Mouse (Mus musculus) heart, embryonic 15.5 days (tissue): ENCODE measurements around the gene Mcpt1. TPM values are rescaled to one million over a fixed set of nuclear protein-coding genes. Genes with fewer than 3 reads are reported as not detected.

Experiments used
- polyA plus RNA-seq: library from polyadenylated mRNA; unstranded; fragments of >200 nt; fragmentation: Nextera tagmentation; extraction: Ambion mirVana; gene quantifications from 2 replicates; pipeline ENCODE4 v1.2.1, GENCODE M21; 2015

Mcpt1 gene
- polyA plus RNA-seq, 1 experiment from 2014 or later = not detected

Other genes with a start within 250 kb of the Mcpt1 start
- gene Adcy4, start 233.9 kb upstream of the Mcpt1 start, polyA plus RNA-seq = 14.9 and 18.0 TPM in 2 replicates
- 12.6 and 20.7 TPM in 2 replicates for gene Ripk3, start 229.1 kb upstream of the Mcpt1 start, polyA plus RNA-seq
- 10.8 and 15.8 TPM in 2 replicates for gene Nfatc4, start 194.8 kb upstream of the Mcpt1 start, polyA plus RNA-seq
- gene Nynrin, start 164.0 kb upstream of the Mcpt1 start, polyA plus RNA-seq = 12.7 and 15.0 TPM in 2 replicates
- gene Cbln3, start 133.6 kb upstream of the Mcpt1 start, polyA plus RNA-seq = 0.36 and 0.50 TPM in 2 replicates
- gene Khnyn, start 133.0 kb upstream of the Mcpt1 start, polyA plus RNA-seq = 9.2 and 12.6 TPM in 2 replicates
- gene Sdr39u1, start 117.7 kb upstream of the Mcpt1 start, polyA plus RNA-seq = 45.3 and 60.8 TPM in 2 replicates
- gene Cma1, start 73.3 kb upstream of the Mcpt1 start, polyA plus RNA-seq = 8.9 and 9.6 TPM in 2 replicates
- gene Cma2, start 67.0 kb upstream of the Mcpt1 start, polyA plus RNA-seq = not detected in 2 replicates
- gene Mcpt9, start 12.5 kb downstream of the Mcpt1 start, polyA plus RNA-seq = not detected in 2 replicates
- 0.19 TPM in 1 of 2 replicates, not detected in the other for gene Mcpt2, start 24.1 kb downstream of the Mcpt1 start, polyA plus RNA-seq
- 0.75 and 0.88 TPM in 2 replicates for gene Mcpt4, start 44.3 kb downstream of the Mcpt1 start, polyA plus RNA-seq
- gene Mcpt8, start 67.3 kb downstream of the Mcpt1 start, polyA plus RNA-seq = 0.52 and 0.94 TPM in 2 replicates
- 0.19 and 0.33 TPM in 2 replicates for gene Ctsg, start 84.6 kb downstream of the Mcpt1 start, polyA plus RNA-seq
- not detected in 2 replicates for gene Gzme, start 102.7 kb downstream of the Mcpt1 start, polyA plus RNA-seq
- gene Gzmd, start 114.6 kb downstream of the Mcpt1 start, polyA plus RNA-seq = not detected in 2 replicates
- not detected in 2 replicates for gene Gzmg, start 141.6 kb downstream of the Mcpt1 start, polyA plus RNA-seq
- gene Gzmn, start 156.6 kb downstream of the Mcpt1 start, polyA plus RNA-seq = not detected in 2 replicates
- gene Gzmf, start 193.4 kb downstream of the Mcpt1 start, polyA plus RNA-seq = not detected in 2 replicates
- not detected in 2 replicates for gene Gzmc, start 216.7 kb downstream of the Mcpt1 start, polyA plus RNA-seq
- 0.16 and 1.6 TPM in 2 replicates for gene Gzmb, start 244.3 kb downstream of the Mcpt1 start, polyA plus RNA-seq